Mouse (Mus musculus): ENCODE data around the gene 2210017I01Rik.

2210017I01Rik gene

GRCm38 (mm10) chr3:92565418-92565817 lies 41.9 kb downstream of the 2210017I01Rik start:
- DNase-seq (ENCODE audit: extremely low spot score): no peak
